ENCODE assay signal across 16 mouse cellular contexts in the genomic region with DNA sequence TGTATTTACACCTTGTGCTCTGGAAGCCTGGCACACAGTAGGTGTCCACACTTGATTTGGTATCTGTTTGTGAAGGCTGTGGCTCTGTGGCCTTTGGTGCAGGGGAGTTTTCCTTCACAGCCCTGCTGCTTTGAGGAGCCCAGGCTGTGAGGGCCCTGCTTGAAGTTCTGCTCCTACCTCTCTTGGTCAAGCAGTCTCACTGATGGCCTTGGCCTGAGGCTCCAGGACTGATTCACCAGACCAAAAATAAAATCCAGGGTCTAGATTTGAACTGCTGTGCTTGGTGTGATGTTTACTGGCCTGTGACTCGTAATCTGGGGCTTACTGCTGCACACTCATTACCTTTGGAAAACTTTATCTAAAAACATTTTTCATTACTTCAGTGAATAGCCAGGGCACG.
"Had no signal": no experiment of that assay in that cellular context is flagged by ENCODE, and none has a peak within 500 bp of the region (broad histone marks: within the 10 kb centered on the region; RNA-seq: fewer than 3 reads in every experiment).

No protein-coding gene starts in this region.

- H3K4me3 ChIP-seq: lung, embryonic 15.5 days; megakaryocyte, embryonic 14.5 days; midbrain, embryonic 13.5 days; midbrain, embryonic 15.5 days; neural tube, embryonic 12.5 days; stomach, embryonic 15.5 days had no signal

- H3K27me3 ChIP-seq: lung, embryonic 15.5 days; megakaryocyte, embryonic 14.5 days; midbrain, embryonic 13.5 days; midbrain, embryonic 15.5 days; neural tube, embryonic 12.5 days; stomach, embryonic 15.5 days had no signal

- H3K27ac ChIP-seq: lung, embryonic 15.5 days; macrophage; midbrain, embryonic 13.5 days; midbrain, embryonic 15.5 days; neural tube, embryonic 12.5 days; stomach, embryonic 15.5 days; stomach, postnatal 0 days had no signal

- ATAC-seq: lung, postnatal 0 days; midbrain, embryonic 13.5 days; midbrain, embryonic 15.5 days had no signal

- DNase-seq: lung, postnatal 14 days; lung, postnatal 36 days; right cerebral cortex, postnatal 14 days; thymus, adult 2 months; thymus, postnatal 25 days; thymus, postnatal 4 days had no signal

- H3K36me3 ChIP-seq: midbrain, embryonic 15.5 days; stomach, embryonic 15.5 days had no signal

- H3K4me1 ChIP-seq: stomach, embryonic 15.5 days had no signal

- H3K9me3 ChIP-seq: lung, embryonic 15.5 days; megakaryocyte, embryonic 14.5 days; midbrain, embryonic 13.5 days; midbrain, embryonic 15.5 days; neural tube, embryonic 12.5 days; stomach, embryonic 15.5 days had no signal

- H3K9ac ChIP-seq: lung, embryonic 15.5 days; midbrain, embryonic 13.5 days; midbrain, embryonic 15.5 days; neural tube, embryonic 12.5 days; stomach, embryonic 15.5 days had no signal

- H3K4me2 ChIP-seq: lung, embryonic 15.5 days; midbrain, embryonic 11.5 days; midbrain, embryonic 13.5 days; midbrain, embryonic 15.5 days; neural tube, embryonic 12.5 days; stomach, embryonic 15.5 days had no signal
